Mouse (Mus musculus) v-Abl transformed pro-B cells (cell line): ENCODE measurements at regions not wholly inside any gene's neighbourhood (a gene's known extent, or its start where the extent isn't known, plus 50 kb on each side); places are given as distances from the start of the nearest gene placed in this dataset.

Experiments
- in situ Hi-C, 2 experiments: fragments of 400-800 bp; cut with MboI; formaldehyde crosslinking; loops; one replicate each; pipeline ENCODE4 v1.15.1; 2025; ENCODE audit not compliant: unreplicated experiment in 2 of 2

DNA sequence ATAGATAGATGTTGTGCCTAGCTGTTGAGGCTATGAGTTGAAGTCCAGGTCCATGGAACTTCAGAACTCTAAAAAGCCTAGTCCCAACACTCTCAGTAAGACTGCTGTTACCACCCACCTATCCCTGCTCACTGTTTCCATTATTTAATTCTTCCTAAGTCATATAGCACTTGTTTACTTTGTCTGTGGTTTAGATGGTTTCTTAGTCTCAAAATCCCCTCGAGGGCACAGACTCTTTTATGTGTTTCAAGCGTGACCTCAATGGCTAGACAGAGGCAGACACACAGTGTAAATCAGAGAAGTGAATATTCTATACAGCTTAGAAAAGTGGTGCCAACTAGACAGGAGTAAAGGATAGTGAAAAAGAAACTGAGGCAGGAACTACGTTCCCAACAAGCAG is 117.0 kb upstream of the Slc44a1 start:
- in situ Hi-C loops, result no loop called here

GRCm38 (mm10) chr4:53322484-53322883 is 117.7 kb upstream of the Slc44a1 start:
- in situ Hi-C loops, result no loop called here

DNA sequence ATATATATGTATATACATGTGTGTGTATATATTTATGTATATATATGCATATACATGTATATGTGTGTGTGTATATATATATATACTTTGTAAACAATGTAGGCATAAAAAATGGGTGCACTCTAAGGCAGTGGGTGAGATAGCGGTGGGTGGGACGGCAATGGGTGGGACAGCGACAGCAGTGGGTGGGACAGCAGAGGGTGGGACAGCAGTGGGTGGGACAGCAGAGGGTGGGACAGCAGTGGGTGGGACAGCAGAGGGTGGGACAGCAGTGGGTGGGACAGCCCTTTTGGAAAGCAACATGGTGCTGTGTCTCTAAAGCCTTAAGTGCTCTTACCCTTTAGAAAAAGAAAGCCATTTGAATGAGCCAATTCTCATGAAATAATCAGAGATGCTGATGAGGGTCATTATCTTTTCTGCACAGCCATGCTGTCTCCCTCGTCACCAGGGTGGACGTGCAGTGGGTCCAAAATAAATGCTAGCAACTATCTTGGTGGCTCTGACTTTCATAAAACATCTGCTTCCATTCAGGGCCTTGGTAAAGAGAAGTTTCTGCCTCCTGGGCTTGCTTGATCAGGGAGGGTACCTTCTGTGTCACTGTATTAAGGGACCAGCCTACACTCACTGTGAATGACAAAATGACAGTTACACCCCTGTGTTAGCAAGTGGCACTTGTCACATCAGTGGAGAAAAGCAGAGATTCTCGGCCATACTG is 119.3 kb upstream of the Slc44a1 start:
- in situ Hi-C loops, result no loop called here

DNA sequence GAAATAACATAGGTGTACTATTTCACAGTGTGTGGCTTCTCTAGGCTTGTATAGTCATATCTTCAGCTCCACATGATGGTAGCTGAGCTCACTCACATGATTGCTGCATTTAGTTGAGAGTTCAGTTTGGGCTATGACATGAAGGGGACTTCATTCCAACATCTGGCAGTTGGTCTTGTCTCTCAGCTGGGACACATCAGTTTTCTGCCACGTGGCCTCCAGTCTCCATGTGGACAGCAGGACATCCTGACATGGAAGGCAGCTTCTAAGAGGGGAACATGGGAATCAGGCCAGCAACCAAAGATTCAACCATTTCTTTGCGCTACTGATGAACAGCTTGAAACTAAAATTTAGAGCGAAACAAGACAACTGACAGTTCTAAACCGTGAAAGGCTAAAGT is 121.2 kb upstream of the Slc44a1 start:
- in situ Hi-C loops, result no loop called here

GRCm38 (mm10) chr4:53318181-53318580 is 122.0 kb upstream of the Slc44a1 start:
- in situ Hi-C loops, result no loop called here

DNA sequence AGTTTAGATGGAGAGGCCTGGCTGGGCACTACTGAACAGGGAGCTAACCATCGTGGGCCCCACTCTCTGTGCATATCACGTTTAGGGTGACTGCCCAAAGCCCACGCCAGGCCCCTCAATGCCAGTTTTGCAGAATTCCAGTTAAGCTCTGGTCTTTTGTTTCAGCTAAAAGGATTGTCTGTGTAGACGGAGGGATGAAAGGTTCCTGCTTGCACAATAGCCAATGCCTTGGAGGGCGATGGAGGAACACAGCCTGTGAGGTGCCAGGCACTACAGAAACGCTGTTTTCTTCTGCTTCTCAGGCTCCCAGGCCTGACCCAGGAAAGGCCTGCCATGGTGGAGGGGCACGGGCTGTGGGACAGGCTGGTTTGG is 122.8 kb upstream of the Slc44a1 start:
- in situ Hi-C loops, result no loop called here

GRCm38 (mm10) chr4:53316796-53317452 is 123.3 kb upstream of the Slc44a1 start:
- in situ Hi-C loops, result no loop called here

GRCm38 (mm10) chr4:53315876-53316762 is 124.1 kb upstream of the Slc44a1 start:
- in situ Hi-C loops, result no loop called here

- in situ Hi-C loops, result no loop called here
Measured at GRCm38 (mm10) chr4:53315121-53315875, 124.9 kb upstream of the Slc44a1 start.

DNA sequence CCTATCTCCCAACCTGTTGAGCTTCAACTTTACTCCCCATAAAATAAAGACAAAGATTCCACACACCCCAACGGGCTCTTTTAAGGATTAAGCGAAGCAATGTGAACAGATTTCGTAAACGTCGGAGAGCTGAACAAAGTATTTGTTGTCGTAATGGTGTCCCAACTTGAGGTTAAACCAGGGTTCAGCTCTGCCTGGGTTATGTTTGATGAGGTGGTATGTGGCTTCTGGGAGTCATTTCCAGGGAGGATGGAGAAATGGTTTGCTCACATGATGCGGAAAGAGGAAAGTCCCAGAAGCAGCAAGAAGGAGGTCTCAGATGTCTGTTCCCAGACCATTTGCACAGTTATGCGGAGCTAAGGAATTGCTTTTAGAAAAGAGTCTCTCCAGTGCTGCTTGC is 126.1 kb upstream of the Slc44a1 start:
- in situ Hi-C loops, result no loop called here

- in situ Hi-C loops, result no loop called here
Measured at GRCm38 (mm10) chr4:53307121-53307520, 133.1 kb upstream of the Slc44a1 start.

- in situ Hi-C loops, result no loop called here
Measured at GRCm38 (mm10) chr4:53304782-53305385, 135.3 kb upstream of the Slc44a1 start.

DNA sequence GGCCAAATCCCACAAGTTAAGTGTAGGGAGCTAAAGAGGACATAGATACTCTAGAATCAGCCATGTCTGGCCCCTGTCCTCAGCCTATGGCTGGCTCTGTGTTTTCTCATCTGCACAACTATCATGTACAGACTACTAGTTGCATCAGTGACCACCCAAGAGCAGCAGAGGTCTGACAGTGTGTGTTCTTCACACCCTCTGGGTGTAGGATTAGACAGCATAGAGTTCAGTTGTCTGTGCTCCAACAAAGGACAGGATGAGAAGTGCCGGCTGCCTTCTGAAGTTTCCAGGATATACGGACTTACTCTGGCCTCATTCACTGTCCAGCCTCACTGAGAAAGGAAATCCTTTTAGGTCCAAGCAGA is 135.9 kb upstream of the Slc44a1 start:
- in situ Hi-C loops, result no loop called here

DNA sequence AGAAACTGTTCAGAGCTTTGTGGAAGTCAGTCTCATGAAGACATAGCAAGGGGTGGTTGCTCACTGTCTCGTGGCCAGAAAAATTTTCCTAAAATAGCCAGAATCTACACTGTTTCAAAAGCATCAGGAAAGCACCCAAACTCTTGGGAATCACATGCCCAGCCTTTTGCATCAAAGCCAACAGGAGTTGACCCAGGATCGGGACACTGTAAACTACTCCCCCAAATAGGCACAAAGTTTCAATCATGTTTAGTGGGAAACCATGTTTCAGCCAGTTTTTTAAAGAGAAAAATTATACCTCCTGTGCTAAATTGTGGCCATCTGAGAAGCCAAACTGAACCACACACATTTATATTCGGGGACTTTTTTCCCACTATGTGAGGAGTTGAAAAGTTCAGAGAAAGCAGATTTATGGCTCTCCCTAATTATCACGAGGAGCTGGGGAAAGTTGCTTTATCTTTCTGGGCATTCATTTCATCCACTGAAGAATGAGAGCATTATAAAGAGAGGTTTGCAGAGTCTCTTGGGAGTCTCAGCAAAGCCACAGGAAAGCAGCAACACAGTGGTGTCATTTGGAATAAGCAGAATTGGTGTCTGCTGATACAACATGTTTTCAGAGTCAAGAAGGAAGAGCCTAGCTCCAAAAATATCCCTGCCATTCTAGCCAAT is 136.5 kb upstream of the Slc44a1 start:
- in situ Hi-C loops, result no loop called here

DNA sequence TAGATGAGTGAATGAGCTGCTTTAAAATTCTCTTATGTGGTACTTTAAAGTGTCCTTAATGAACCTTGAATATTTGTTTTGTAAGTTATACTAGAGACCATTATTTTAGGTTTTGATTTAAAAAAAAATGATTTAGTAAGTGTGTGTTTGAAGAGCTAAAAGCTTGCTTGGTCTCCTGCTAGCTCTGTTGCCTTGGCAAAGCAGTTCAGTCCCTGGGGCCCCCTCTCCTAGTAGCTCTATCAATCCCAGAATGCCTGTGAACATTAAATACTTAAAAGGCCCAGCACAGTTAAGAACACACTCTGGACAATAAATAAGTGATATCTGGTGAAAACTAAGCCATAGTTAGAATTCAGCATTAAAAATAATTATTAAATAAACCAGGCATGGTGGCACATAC is 138.3 kb upstream of the Abca1 start:
- in situ Hi-C loops, result no loop called here

GRCm38 (mm10) chr4:53292606-53293005 is 132.9 kb upstream of the Abca1 start:
- in situ Hi-C loops, result no loop called here

DNA sequence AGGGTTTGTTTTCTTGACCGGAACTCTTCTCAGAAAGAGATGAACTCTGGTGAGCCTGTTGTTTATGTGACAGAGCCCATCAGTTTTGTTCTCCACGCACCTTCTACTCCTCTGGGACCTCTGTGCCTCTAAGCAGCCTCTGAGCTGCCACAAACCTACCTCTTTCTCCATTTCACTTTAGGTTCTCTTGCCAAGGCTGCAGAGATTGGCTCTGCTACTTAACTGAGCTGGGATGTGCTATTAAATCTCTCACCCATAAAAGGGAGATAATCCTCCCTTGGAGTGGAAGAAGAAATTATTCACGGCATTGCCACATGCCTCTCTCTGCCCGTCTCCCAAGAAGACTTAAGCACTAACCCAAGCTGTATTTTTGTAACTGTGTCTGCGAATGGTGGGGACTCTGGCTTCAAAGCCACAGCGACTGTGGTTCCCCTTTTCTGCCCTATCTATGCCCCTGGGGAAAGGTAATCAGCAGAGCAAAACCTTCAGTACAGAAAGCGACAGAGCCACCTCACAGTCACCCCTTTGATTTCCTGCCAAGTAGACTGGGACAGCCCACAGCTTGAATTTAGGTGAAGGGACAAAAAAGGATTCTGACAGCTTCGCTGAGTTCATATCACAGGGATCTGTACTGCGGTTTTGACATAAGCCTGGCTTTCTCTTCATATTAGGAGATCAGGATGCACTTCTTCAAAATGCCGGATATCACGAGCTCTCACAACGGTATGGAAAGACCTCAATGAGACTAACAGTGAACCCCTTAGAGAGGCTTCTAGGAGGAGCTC is 118.2 kb upstream of the Abca1 start:
- in situ Hi-C loops, result no loop called here

DNA sequence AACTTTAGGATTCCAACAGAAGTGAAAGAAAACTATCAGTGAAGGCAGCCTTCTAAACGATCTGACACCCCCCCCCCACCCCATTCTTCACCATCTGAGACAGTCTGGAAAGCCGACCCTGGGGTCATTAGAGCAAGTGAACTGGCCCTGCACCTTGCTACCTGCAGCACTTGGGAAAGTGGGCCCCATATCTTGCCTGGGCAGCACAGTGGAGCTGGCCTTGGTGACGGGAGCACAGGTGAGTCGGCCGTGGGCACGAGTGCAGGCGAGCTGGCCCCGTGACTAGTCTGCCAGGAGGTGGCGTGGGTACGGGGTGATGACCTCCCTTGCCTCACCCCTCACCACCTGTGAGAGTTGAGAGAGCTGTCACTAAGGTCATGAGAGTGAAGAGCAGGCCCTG is 110.7 kb upstream of the Abca1 start:
- in situ Hi-C loops, result no loop called here

GRCm38 (mm10) chr4:53269999-53270398 is 110.3 kb upstream of the Abca1 start:
- in situ Hi-C loops, result no loop called here
